In genomic region chr7:144684467-144684866, GRCm38 (mm10) we compare ENCODE assay signal across 8 mouse cellular contexts.
A peak's percentile ranks its signal among the peaks of the same experiment; 100 is the strongest.
DNase-seq lines count a peak whose midpoint lies in the region; TF ChIP-seq lines count a peak whose summit lies in the region.

No protein-coding gene starts in this region.

- no peak overlapping the region for H3K27ac ChIP-seq in heart, adult 2 months

- TF ChIP-seq POLR2A in heart, adult 2 months (IDR thresholded peaks at IDR 0.05; ENCODE audit: insufficient read depth, low read depth, low read length) = no peak
- no peak for TF ChIP-seq POLR2A in lung, adult 2 months (IDR thresholded peaks at IDR 0.05; ENCODE audit: borderline replicate concordance, extremely low read depth, low read depth, low read length)

- no peaks in the 10 kb centered on the region for H3K36me3 ChIP-seq in heart, adult 2 months (ENCODE audit: control insufficient read depth, insufficient read depth, low read length)

- TF ChIP-seq CTCF in heart, adult 2 months (IDR thresholded peaks at IDR 0.05) = no peak
- no peak for TF ChIP-seq CTCF in lung, adult 2 months (IDR thresholded peaks at IDR 0.05; ENCODE audit: insufficient read depth, low read length)

- no peak overlapping the region for H3K9ac ChIP-seq in heart, adult 2 months (ENCODE audit: low read depth, low read length)

- H3K4me3 ChIP-seq in heart, adult 2 months = no peak overlapping the region
- no peak overlapping the region for H3K4me3 ChIP-seq in lung, adult 2 months (replicated peaks; ENCODE audit: extremely low read depth, low read depth, low read length)

- H3K4me1 ChIP-seq in heart, adult 2 months (ENCODE audit: control insufficient read depth, insufficient read depth, low read length) = no peaks in the 10 kb centered on the region
- H3K4me1 ChIP-seq in lung, adult 2 months (ENCODE audit: control insufficient read depth, insufficient read depth, low read length) = peaks cover 2% of the 10 kb centered on the region; the same call in 1 of the 2 replicates

- DNase-seq in heart, postnatal 4 days = peak; percentile 68
- DNase-seq in heart, adult 2 months = no peak
- DNase-seq in 3134 (ENCODE audit: extremely low read depth, insufficient read length, low spot score) = peak; percentile 89
- peak; percentile 68 for DNase-seq in adipocyte (ENCODE audit: low spot score)
- DNase-seq in lung, adult 2 months = peak; percentile 34
- no peak for DNase-seq in spleen, postnatal 36 days (ENCODE audit: low spot score in 2 of 2)
- no peak for DNase-seq in ovary, postnatal 10 days (ENCODE audit: low spot score)
- DNase-seq in cerebellum, adult 9-11 months = no peak

- no peaks in the 10 kb centered on the region; the same call in 1 of the 2 replicates for H3K27me3 ChIP-seq in heart, adult 2 months (ENCODE audit: control insufficient read depth, insufficient read depth, low read length)

- no peaks in the 10 kb centered on the region for H3K79me2 ChIP-seq in heart, adult 2 months (replicated peaks; ENCODE audit: control insufficient read depth, insufficient read depth, low read length)

- intact Hi-C loops in heart, adult 2 months (cut with DNase I) = no loop called here

- WGBS in heart, adult 2 months = 8% methylated on average over 5 of the region's 5 CpGs
- 4% methylated on average over 5 of the region's 5 CpGs for WGBS in lung, adult 2 months

- TF ChIP-seq EP300 in heart, adult 2 months (IDR thresholded peaks at IDR 0.05; ENCODE audit: insufficient read depth, low read depth, low read length) = no peak

Comparison
In these comparisons a context has a peak if more than half of its experiments do, and no peak if none do; other contexts are left out.
1. DNase-seq: peak in heart, postnatal 4 days (single experiment), 3134 (single experiment), adipocyte (single experiment) and lung, adult 2 months (single experiment); none in heart, adult 2 months (0 of 2), spleen, postnatal 36 days (0 of 2), ovary, postnatal 10 days (single experiment) and cerebellum, adult 9-11 months (single experiment).